Mouse (Mus musculus) left cerebral cortex, postnatal 14 days (tissue): Measurements from ENCODE around the gene Lgals3. TPM values are rescaled to one million over a fixed set of nuclear protein-coding genes. Genes with fewer than 3 reads are reported as not detected.

Experiments used
- DNase-seq, 2 experiments: peaks; one replicate each; pipeline ENCODE4 v3.0.0; 2021 to 2022; ENCODE audit warnings: low spot score in 2 of 2, mixed read lengths in 1 of 2
- intact Hi-C: fragments of 180-260 bp; cut with DNase I; formaldehyde crosslinking; loops from one replicate; pipeline ENCODE4 v1.15.1; 2025
- total RNA-seq, 2 experiments: library from RNA; stranded (reverse); gene quantifications; 2 replicates each; pipeline ENCODE4 v1.2.3; 2021

Gene Lgals3
- total RNA-seq, 2 experiments from 2014 or later: 0.34 to 0.75 TPM

DNA sequence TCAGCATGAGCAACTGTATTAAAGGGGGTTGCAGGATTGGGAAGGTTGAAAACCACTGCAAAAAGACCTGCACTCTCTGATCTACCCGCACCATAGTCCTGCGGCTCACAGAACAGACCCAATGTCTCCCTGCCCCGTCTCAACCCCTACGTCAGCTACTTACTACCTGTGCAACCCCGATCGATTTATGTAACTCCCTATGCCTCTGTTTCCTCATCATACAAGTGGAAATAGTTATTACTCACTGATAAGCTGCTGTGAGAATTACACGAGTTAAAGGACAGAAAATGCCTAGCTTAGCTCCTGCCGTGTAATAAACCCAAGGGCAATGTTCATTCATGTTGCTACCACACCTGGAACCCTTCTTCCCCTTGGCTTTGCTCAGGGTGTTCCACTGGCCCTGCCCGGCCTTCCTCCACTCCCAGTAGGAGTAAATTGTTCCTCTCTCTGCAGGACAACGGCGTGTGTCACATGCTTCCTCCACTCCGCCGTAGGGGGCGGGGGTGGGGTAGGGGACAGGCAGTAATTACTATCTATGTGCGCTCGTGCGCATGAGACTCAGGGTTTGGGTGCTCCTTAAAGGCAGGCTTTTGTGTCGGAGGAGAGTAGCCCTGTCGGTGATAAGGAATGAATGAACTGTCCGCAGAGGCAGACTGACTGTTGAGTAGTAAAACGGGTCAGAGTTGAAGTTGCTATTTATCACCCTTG is 2.7 kb upstream of the Lgals3 start:
- no peak for DNase-seq
- intact Hi-C loops: no loop called here

DNA sequence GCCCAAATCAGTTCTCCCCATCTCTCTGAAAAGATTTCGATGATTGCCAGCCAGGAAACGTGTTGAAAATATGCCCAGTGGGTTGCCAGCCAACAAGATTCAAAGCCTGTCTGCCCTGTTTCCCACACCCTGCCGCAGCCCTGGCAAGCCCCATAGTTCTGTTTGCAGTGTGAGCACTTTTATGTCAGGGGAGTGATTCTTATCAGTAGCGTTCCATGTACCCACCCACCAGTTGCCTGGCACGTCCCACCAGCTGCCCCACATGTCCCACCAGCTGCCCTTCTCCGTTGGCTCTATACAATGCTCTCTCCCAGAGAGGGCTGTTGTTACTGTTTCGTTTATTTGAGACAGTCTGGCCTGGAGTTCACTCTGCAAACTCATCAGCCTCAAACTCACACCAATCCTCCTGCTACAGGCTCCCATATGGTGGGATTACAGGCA is 650 bp upstream of the Lgals3 start:
- intact Hi-C loops: no loop called here
- DNase-seq: peak; percentile 47 to 69

DNA sequence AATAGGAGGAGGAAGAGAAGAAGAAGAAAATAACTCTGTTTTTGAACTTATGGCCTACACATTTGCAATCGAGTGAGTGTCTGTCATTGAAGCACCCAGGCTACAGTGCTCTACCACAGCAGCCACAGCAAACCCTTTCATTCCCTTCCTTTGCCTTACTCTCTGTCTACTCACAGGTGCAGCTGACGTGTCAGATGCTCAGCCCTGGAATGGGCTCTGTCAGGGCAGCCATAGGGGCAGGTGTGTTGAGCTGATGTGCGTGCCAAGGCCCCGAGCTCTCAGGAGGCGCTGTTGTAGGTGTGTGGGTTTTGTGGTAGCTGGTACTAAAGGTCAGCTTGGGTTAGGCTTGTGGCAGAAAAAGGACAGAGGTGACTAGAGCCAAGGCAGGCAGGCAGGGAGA is 2.2 kb downstream of the Lgals3 start:
- intact Hi-C loops: no loop called here
- DNase-seq: no peak

DNA sequence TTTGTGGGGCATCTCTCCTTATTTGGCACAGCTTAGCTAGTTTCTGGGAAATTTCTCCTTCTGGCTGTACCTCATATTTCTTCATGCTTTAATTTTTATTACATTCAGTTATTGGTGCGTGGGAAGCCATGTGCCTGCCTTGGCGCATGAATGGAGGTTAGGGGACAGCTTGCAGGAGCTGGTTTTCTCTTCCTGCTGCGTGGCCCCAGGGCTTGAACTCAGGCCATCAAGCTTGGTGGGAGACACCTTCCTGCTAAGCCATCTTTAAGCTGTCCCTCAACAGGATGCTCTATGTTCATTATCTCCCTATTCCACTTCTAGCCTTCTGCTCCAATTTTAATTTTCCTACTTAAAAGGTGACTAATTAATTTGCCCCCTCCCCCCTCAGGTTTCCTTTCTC is 3.2 kb downstream of the Lgals3 start:
- no peak for DNase-seq
- intact Hi-C loops: no loop called here

DNA sequence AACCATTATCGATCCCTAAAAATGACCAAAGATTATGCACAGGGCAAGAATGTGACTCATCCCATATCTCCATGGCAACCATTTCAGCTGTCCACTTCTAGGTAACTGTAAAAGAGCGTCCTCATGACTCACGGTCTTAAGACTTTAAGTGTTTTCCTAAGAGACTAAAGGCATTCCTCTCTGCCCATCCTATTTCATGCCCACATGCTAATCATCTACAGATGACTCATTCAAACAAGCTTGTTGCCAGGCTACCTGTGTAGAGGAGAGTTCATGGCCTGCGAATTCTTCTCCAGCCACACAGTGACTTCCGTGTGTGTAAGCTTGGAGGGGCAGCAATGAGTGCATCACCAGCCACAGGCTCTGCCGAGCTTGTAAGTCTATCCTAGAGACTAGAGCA is 4.1 kb downstream of the Lgals3 start:
- no peak for DNase-seq
- intact Hi-C loops: no loop called here

DNA sequence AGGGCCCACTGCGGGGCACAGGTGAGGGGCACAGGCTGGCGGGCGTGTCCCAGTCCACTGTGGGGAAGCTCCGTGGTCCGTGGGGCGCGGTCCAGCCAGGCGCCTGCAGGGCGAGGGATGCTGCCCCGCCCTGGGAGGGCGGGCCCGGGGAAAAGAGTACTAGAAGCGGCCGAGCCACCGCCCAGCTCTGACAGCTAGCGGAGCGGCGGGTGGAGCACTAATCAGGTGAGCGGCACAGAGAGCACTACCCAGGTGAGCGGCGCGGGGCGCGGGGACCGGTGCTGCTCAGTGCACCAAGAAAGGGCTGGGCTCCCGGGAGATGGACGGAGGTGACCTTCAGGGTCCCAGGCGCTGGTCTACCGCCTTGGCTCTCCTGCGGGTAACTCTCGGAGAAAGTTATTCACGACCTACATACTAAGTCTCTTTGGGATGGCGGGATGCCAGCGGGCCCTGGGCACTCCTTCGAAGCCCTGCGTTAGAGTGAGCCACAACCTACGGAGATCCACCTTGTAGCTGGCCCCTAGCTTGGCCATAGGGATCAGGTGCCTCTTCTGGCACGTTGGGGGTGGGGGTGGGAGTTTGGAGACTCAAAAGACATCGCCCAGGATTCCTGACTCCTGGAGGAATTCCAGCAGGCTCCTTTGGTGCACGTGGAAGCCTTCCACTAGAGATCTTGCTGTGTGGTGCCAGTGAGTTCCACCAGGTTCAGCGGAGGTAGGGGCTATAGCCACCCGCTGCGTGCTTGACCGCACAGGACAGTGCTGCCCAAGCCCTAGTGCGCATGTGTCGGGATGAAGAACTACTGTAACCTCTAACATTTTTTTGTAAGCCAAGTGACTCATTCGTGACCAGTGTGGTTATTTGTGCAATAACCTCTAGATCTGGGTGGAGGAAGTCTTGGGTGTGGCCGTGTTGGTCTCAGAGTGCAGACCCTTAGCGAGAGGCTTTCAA is 6.5 kb downstream of the Lgals3 start:
- no peak for DNase-seq

DNA sequence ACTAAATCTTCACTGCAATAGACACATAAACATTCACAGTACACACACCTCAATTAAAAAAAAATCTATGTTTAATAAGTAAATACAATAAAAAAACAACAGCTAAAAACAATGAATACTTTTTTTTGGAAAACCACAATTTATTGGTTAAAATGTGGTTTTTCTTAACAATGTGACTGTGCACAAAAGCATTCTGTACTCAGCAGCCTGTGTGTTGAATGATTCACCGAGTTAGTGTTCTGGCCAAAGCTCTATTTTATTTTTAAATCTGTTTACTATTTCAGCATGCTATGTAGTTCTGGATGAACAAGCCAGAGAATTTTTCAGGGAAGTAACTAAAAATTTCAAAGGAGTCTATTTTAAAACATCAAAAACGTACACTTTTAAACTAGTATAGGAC is 9.0 kb downstream of the Lgals3 start:
- peak in 1 of 2 experiments; percentile 20 for DNase-seq

More for the DNA sequence above, 6.5 kb downstream of the Lgals3 start:
- intact Hi-C loops: no loop called here

DNA sequence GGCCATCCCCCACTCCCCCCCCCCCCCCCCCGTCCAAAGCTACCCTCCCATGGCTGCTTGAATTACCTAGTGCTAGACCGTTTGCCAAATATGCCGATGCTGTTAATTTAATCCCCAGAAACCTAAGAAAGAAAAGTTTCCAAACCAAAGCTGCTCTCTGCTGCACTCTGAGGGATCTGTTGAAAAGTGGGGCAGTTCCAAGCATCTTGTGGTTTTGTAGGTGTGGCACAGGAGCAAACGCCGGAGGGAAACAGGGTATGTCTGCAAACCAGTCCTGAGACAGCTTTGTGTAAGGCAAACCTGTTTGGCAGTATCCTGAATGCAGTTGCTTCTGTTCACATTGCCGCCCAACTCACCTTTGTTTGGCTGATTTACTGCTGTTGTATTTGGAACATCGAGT is 10.8 kb downstream of the Lgals3 start:
- intact Hi-C loops: no loop called here
- DNase-seq: no peak

More for the DNA sequence above, 9.0 kb downstream of the Lgals3 start:
- intact Hi-C loops: no loop called here

DNA sequence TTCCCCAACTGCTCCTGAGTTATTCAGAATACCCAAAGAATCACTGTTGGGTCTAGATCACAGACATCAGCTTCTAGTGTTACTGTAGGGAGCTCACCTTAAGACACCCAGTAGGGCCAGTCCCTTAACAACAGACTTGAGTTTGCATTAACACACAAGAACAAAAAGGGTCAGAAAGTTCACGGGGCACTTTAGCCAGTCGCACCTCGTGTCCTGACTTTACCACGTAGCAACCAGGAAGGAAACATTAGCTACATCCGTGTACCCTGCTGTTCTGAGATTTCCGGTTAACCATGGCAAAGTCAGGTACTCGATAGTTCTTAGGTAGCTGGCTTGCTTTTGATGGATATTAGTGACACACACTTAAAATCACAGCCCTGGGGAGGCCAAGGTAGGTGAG is 16.4 kb downstream of the Lgals3 start:
- intact Hi-C loops: no loop called here

DNA sequence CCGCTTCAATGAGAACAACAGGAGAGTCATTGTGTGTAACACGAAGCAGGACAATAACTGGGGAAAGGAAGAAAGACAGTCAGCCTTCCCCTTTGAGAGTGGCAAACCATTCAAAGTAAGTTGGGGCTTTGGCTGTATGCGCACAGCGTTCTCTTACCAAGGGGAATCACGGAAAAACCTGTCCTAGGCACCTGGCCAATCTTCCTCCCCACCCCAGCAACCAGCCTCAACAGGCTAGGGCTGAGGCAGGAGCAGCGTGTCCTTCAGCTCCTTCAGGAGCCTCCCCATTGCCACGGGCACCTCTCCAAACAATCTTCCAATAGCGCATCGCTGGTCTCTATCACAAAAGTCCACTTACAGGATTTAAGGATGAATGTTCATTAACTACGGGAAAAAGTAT is 17.1 kb downstream of the Lgals3 start:
- intact Hi-C loops: no loop called here
- no peak for DNase-seq

More for the DNA sequence above, 16.4 kb downstream of the Lgals3 start:
- DNase-seq: no peak

DNA sequence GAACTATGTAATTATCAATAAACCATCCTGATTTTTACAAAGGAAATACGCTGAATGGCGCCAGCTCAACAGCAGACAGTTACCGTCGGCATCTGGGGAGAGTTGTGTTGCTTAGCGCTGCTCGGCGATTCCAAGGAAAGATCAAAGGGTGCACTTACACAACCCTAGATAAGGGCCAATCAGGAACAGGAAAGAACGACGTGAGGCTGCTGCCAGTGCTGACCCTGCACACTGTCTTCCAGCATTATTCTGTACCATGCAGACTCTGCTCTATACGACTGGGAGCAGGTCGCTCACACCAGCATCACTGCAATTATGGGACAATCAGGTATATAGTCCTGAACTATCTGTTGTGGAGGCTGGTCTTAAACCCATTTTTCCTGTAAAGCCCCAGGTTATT is 18.6 kb downstream of the Lgals3 start:
- intact Hi-C loops: no loop called here
- DNase-seq: no peak

DNA sequence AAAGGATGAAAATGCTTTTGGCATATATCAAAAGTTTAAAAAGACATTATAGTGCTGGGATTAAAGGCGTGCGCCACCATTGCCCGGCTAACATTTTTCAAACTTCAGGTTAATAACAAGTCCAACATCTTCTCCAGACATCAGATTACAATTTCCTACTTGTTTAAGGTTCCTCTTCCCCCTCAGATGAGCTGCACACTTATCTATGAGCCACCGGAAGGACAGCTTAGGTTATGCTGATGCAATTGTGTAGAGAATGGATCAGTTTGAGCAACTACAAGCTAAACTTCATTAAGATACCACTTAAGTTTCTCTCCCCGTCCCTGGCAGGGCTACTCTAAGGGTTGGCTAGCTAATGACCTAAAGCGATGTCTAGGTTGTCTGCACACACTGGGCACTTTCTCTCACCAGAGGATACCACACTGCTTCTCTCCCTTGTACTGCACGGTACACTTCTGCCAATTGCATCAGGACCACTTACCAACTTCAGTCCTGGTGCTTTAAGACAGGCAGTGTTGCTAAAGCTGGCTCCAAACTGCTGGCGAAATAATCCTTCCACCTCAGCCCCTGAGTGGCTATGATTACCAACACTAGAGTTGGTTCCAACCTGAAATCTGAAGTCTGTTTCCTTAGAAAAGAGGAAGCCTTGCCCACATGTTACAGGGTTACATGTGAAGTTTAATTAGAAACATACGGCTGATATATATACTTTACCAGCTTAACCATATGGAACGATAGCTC is 26.0 kb downstream of the Lgals3 start:
- intact Hi-C loops: no loop called here
- no peak for DNase-seq

DNA sequence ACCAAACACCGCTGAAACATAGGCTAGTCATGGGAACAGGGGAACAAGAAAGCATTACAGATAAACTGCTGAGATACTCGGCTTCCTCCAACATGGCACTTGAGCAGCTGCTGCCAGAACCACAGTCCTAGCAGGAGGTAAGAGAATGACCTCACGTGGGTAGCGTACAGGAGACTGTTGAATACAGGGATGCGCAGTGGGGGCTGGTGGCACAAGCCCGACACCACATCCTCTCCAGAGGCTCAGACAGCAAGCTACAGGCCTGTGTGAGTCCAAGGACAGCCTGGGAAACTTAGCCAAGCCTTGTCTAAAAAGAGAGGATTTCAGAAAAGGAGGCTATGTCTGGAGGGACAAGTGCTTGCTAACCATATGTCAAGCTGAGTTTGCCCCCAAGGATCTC is 27.5 kb downstream of the Lgals3 start:
- DNase-seq: no peak
- intact Hi-C loops: loop anchor here (5.0 kb wide), 1 partner anchor 118 kb away; the partner anchor contains the start of genes Socs4 and Wdhd1

DNA sequence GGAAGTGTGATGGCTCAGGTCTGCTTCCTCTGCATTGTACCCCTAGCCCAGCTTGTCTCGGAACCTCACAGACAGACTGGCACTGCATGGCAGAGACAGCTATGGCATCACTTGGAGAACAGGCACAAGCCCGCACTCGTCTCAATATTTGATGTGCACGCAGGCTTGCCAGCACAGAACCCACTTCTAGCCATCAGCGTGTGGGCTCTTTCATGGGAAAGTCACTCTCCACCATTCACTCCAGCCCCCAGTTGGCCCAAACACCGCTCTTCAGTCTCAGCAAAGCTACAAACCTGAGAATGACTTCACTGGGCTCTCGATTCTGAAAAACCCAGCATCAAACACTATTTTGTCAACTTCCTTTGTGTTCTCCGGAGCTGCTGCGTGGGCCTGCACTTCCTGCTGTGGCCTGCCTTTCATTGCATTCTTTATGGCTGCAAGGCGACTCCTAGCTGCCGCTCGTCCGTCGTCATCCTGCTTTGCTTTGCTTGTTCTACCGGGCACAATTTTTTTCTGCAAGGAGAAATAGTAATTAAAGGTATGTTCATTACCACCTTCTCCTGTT is 28.0 kb downstream of the Lgals3 start:
- intact Hi-C loops: loop anchor here (1.0 to 5.0 kb wide), 2 partner anchors 61 to 118 kb away; partner anchors contain the start of genes Socs4 and Wdhd1

DNA sequence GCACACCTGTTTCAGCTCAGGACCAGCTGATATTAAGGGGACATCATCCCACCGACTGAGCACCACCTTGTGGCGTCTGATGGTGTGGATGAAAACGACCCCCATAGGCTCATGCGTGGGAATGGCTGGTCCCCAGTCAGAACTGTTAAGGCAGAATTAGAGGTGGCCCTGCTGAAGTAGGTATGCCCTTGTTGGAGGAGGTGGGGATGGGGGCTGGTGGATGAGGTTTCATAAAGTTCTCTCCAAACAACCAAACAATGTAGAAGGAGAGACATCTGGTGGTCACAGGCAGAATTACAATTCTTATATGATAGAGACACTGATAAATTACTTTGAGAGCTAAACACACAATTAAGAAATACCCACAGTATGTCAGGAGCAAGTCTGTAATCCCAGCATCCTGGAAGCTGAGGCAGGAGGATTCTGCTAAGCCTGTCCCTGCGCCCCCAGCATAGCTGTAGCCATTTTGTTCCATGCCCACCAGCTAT is 28.7 kb downstream of the Lgals3 start:
- intact Hi-C loops: loop anchor here (1.0 to 5.0 kb wide), 2 partner anchors 62 to 119 kb away; partner anchors contain the start of genes Socs4 and Wdhd1
- DNase-seq: peak; percentile 59 to 72

More for the DNA sequence above, 28.0 kb downstream of the Lgals3 start:
- DNase-seq: no peak

DNA sequence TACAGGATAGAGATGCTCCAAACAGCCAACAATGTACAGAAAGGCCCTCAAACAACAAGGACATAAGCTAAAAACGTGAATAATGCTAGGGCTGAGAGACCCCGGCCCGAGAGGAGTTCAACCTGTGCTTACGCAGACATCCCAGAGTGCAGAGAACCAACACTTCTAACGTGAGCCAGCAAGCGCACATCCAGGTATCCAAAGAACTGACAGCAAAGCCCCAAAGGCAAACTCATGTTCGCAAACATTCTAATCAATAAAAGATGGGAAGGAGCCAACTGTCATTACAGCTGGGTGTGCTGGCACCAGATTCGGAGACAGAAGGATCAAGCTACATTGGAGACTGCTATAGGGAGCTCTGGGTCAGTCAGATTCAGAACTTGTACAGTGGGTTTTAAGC is 35.2 kb downstream of the Lgals3 start:
- no peak for DNase-seq
- intact Hi-C loops: no loop called here

DNA sequence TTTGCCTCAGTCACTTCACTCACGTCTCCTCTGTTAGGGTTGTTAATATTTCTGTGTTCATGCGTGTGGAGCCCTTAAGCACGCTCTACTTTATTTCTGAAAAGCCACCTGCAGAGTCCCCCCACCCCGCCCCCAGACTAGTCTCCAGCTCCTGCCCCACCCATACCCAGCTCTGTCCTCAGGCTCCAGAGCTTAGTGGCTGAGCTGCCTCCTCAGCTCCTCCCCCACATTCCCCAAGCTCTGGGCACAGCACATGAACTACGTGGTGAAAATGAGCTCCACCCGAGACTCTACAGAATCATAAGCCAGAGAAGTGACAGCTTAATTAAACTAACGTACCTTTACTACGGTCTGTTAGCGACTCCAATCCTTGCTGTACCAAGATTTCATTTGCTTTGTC is 38.4 kb downstream of the Lgals3 start:
- DNase-seq: no peak
- intact Hi-C loops: no loop called here

DNA sequence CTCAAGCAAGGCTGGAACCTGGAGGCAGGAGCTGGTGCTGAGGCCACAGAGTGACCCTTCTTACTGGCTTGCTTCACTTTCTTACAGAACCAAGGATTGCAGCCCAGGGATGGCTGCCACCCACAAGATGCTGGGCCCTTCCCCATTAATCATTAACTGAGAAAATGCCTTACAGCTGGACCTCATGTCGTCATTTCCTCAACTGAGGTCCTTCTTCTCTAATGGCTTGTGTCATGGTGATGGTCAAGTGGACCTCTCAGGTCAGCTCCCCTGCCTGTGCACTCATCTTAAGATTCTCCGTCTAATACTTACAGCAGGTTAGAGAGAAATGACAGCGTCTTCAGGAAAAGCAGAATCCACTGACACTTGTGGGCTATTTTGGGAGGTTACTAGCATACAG is 49.8 kb downstream of the Lgals3 start:
- intact Hi-C loops: no loop called here
- DNase-seq: no peak
